Mouse (Mus musculus) spleen, postnatal 36 days (tissue): Measurements from ENCODE around the gene Surf6.

Experiments
- DNase-seq, 2 experiments: peaks; one replicate each; pipeline ENCODE4 v3.0.0; 2022; ENCODE audit warnings: low spot score in 2 of 2, mixed read lengths in 1 of 2

Gene Surf6

GRCm38 (mm10) chr2:26902467-26903220 is at the start of gene Surf6:
TSS of gene Surf6 (minus strand) at chr2:26902879.
- DNase-seq, result peak; percentile 96 to 97

GRCm38 (mm10) chr2:26952193-26952592 is 49.5 kb upstream of the Surf6 start:
- DNase-seq, result no peak

DNA sequence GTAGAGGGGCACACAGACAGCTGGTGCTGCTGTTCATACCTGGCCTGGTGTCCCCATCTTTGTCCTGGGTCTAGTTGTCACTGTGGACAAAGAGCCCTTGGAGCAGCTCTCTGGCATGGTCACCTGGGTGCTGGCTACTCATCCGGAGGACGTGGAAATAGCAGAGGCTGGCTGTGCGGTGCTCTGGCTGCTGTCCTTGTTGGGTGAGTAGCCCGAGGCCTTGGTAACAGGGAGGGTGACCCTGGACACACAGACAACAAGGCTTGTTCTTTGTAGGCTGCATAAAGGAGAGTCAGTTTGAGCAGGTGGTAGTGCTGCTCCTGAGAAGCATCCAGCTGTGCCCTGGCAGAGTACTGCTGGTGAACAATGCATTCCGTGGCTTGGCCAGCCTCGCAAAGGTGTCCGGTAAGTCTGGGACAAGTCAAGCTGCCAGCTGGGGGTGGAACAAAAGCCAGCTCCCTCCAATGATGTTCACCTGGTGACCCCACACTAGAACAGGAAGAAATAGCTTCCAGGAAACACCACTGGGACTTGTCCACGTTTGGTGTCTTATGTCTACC is 48.7 kb upstream of the Surf6 start:
- DNase-seq, result no peak

- no peak for DNase-seq
Measured at GRCm38 (mm10) chr2:26950411-26950810, 47.7 kb upstream of the Surf6 start.

- no peak for DNase-seq
Measured at GRCm38 (mm10) chr2:26943253-26943652, 40.6 kb upstream of the Surf6 start.

DNA sequence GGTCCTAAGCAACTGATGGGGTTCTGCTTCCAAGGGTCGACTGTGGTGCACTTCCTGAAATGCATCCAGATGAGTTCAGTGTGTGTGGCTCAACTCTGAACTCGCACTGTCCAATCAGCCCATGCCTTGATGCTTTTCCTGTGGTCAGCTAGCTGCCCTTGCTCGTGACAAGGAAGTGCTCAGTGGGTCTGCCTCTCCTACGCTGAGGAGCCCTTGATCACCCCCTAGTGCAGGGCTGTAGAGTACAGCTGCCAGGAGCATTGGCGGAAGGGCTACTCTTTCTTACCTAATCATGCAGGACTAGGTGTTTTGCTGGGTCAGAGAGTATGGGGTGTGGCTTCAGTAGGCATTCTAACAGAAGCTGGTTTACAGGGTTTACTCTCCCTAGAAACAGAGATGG is 38.9 kb upstream of the Surf6 start:
- DNase-seq, result no peak

DNA sequence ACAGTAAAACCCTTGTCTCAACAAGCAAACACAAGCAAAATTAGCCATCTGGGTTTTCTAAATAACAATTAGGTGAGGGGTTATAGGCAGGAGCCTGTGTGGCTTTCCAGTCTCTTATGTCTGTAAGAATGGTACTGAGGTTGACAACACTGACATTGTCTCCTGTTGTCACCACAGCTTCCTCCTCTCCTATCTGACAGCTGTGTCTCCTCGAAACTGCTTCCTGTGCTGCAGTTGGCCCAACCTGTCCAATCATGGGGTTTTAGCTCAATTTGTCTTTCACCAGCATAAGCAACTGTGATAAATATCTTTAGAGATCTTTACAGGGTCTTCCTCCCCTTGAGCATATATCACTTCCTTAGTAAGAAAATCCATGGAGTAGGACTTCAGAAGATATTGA is 33.7 kb upstream of the Surf6 start:
- no peak for DNase-seq

DNA sequence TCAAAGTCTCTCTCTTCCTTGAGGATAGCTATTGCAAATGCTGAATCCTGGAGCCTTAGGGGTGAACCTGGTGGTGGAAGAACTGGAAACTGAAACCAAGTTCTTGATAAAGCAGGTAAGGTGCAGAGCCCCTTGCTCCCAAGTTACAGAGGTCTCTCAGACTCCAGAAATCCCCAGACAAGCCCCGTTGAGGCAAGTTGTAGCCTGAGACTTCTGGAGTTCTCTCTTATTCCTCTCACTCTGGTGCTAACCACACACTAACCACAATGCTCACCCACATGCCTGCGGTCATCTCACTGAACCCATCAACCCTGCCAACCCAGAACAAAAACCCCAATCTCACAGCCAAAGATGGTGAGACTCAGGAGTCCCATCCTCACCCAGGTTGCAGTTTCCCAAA is 32.6 kb upstream of the Surf6 start:
- peak in 1 of 2 experiments; percentile 33 for DNase-seq

DNA sequence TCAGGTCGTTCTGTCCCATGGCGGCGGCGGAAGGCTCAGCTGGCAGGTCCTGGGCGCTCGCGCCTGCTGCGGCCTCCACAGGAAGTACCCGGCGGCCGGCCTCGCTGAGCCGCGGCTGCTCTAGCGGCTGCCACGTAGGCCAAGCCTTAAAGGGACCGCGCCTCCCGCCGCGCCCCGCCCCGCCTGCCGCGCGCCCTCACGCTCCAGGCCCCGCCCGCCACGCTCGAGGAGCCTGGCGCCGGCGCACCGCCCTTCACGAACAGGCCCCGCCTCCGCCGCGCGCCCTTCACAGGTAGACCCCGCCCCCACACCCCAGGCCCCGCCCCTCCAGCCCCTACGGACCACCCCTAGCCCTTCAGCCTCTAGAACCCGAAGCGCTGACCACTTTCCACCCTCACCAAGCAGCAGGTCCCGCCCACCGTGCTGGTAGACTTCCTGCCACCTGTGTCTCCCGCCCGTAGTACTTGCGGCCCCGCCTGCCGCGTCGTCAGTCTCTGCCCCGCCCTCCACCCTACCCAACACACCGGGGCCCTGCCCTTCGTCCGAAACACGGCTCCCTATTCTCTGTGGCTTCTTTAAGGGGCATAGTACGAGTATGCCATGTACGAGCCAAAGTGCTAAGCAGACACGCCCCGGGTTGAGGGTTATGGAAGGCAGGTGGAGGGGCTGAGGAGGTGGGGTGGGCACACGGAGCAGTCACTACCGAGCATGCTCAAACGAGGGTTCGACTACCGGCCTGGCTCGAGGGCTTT is 30.8 kb upstream of the Surf6 start, which contains the start of the genes Surf4 and Stkld1:
Gene Surf4 (minus strand): TSS at position 625 of the 752 bp plus-strand sequence.
Gene Stkld1 (plus strand): TSS at position 744 of the 752 bp plus-strand sequence.
- DNase-seq, result peak; percentile 97

- peak in 1 of 2 experiments; percentile 42 for DNase-seq
Measured at GRCm38 (mm10) chr2:26932473-26933303, 30.0 kb upstream of the Surf6 start.

- peak; percentile 67 to 74 for DNase-seq
Measured at GRCm38 (mm10) chr2:26930390-26930789, 27.7 kb upstream of the Surf6 start.

DNA sequence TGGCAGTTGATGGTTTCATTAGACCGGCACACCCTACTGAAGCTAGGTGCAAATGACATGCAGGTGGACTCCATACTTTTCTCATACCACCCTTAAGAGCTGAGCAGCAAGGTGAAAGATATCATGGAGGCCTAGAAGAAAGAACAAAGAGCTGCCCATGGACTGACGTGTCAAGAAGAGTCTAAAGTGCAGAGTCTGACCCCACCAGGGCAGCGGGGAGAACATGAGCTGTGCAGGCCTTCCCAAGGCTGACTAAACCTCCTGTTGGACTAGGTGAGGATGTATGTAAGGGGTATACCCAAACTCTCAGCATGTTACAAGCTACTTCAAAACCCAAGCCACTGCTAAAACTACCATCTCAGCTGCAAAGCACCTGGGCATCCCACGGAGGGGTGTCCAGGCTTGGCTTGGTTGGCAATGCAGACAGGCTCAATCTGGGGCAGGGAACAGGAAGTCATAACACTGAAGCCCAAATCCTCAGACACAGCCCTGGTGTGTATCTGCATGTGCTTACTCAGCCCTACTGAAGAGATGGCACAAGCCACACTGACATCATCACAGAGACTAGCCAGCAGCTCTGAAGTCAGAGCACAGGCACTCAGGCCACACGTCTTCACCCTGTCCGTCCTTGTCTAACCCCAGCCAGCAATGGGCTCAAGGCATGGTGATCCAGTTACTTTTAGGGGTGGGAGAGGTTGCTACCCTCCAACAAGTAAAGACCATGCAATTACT is 25.2 kb upstream of the Surf6 start:
- DNase-seq, result no peak

GRCm38 (mm10) chr2:26921784-26922183 is 19.1 kb upstream of the Surf6 start:
- DNase-seq, result no peak

- no peak for DNase-seq
Measured at GRCm38 (mm10) chr2:26920190-26920855, 17.6 kb upstream of the Surf6 start.

DNA sequence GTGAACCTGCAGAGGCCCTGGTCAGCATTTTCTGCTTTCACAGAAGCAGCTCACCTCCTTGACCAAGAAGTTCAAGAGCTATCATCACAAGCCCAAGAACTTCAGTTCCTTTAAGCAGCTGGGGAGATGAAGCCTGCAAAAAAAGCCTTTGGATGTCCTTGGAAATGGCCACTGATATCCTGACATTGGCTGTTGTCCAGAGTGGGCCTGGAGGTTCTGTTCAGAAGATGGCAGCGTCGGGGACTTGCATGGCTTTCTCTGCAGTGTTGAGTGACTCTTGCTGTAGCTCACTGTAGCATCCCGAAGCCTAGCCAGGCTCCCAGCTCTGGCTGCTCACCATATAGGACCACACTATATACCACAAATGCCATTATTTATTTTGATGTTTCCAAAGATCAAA is 17.0 kb upstream of the Surf6 start:
- no peak for DNase-seq

DNA sequence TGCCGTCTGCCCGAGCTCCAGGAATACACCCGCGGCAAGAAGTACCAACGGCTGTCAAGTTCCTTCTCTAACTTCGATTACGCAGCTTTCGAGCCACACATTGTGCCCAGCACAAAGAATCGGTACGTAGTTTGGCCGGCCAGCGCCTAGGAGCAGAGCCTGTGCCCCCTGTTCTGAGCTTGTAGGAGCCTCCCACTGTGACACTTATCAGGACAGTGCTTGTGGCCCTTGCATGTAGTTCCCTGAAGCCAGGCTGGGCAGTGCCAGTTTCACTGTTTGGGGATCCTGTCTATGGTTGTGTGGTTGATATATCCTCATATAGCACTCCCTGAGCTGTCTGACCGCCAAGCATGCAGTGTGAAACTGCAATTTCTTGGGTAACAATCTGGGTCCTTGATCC is 14.1 kb upstream of the Surf6 start:
- DNase-seq, result no peak

GRCm38 (mm10) chr2:26915927-26916728 is 13.4 kb upstream of the Surf6 start, which contains the start of the genes Surf2 and Surf1:
TSS of gene Surf2 (plus strand) at chr2:26916367.
TSS of gene Surf1 (minus strand) at chr2:26916530.
- DNase-seq, result peak; percentile 74 to 78

DNA sequence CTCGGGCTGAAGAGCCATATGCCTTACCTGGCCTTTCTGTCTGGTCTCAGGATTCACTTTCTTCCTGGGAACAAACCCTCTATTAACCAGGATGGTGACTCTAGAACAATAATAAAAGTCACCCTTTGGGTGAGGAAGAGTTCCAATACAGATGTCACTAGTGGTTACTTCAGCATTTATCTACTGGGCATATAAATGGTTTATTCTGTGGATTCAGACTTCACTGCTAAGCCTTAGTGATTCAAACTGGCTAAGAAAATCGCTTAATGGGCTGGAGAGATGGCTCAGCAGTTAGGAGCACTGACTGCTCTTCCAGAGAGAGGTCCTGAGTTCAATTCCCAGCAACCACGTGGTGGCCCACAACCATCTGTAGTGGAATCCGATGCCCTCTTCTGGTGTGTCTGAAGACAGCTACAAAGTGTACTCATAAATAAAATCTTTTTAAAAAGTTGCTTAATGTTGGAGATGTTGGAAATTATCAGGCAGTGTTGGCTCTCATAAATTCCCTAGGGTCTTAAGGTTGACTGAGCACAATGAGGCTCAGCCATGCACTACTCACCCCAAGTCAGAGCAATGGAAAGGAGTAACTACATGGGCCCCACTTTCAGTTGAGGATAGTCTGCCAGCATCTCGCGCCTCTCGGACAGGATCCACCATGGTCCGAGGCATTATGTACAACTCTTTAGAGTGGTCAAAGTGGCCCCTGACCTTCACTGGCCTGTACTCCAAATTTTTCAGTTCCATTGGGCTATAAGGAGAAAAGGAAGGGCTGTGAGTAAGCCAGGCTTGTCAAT is 11.7 kb upstream of the Surf6 start:
- DNase-seq, result no peak
